Mouse (Mus musculus) liver, embryonic 11.5 days (tissue): ENCODE results near the gene Peak1. TPM values are rescaled to one million over a fixed set of nuclear protein-coding genes. Genes with fewer than 3 reads are reported as not detected.

Source experiments
- ATAC-seq: fragments of 200-750 bp; cut with Nextera tagmentation; replicated peaks from 2 replicates; pipeline ENCODE4 v1.8.0; 2017; ENCODE audit warnings: moderate number of reproducible peaks, mild to moderate bottlenecking, moderate TSS enrichment, moderate library complexity; ENCODE audit not compliant: low FRiP score
- DNase-seq: peaks from one replicate; pipeline ENCODE4 v3.0.0-alpha.2; 2017; ENCODE audit warnings: low spot score
- H3K27ac ChIP-seq: fragments of 300-500 bp; sonication (generic); 2 replicates; pipeline ENCODE4 v1.5.1; 2014; ENCODE audit warnings: mild to moderate bottlenecking, low read depth, low read length, control low read depth
- H3K27me3 ChIP-seq: fragments of 300-500 bp; sonication (generic); replicated peaks from 2 replicates; pipeline ENCODE4 v1.6.1; 2014; ENCODE audit warnings: low read length, mixed read lengths; ENCODE audit not compliant: control insufficient read depth, insufficient read depth
- H3K36me3 ChIP-seq: fragments of 300-500 bp; sonication (generic); 2 replicates; pipeline ENCODE4 v1.6.1; 2014; ENCODE audit warnings: mild to moderate bottlenecking, low read length, moderate library complexity, mixed read lengths; ENCODE audit not compliant: control insufficient read depth, insufficient read depth
- H3K4me1 ChIP-seq: fragments of 300-500 bp; sonication (generic); replicated peaks from 2 replicates; pipeline ENCODE4 v1.6.1; 2014; ENCODE audit warnings: low read length, mixed read lengths; ENCODE audit not compliant: control insufficient read depth, insufficient read depth
- H3K4me2 ChIP-seq: fragments of 300-500 bp; sonication (generic); 2 replicates; pipeline ENCODE4 v1.6.1; 2014; ENCODE audit warnings: mild to moderate bottlenecking, control low read depth, moderate library complexity
- H3K4me3 ChIP-seq: fragments of 300-500 bp; sonication (generic); 2 replicates; pipeline ENCODE4 v1.5.1; 2014; ENCODE audit warnings: low read depth, low read length, control low read depth
- H3K9ac ChIP-seq: fragments of 300-500 bp; sonication (generic); 2 replicates; pipeline ENCODE4 v1.6.1; 2014; ENCODE audit warnings: low read depth, low read length, control low read depth
- H3K9me3 ChIP-seq: fragments of 300-500 bp; sonication (generic); 2 replicates; pipeline ENCODE4 v1.6.1; 2016; ENCODE audit warnings: low read length, inconsistent platforms, mixed read lengths; ENCODE audit not compliant: control insufficient read depth
- WGBS: fragments of 180-500 bp; shearing (Covaris S2); extraction: QIAGEN DNeasy Blood & Tissue Kit; methylation state at CpG from one replicate; pipeline ENCODE4 v1.1.7; 2014; 5-methylcytosine and 5-hydroxymethylcytosine counted together
- polyA plus RNA-seq: library from polyadenylated mRNA; unstranded; fragments of >200 nt; fragmentation: Nextera tagmentation; extraction: Ambion mirVana; gene quantifications from 2 replicates; pipeline ENCODE4 v1.2.1, GENCODE M21; 2014

Peak1 gene
- polyA plus RNA-seq, 1 experiment from 2014 or later = 10.0 TPM

DNA sequence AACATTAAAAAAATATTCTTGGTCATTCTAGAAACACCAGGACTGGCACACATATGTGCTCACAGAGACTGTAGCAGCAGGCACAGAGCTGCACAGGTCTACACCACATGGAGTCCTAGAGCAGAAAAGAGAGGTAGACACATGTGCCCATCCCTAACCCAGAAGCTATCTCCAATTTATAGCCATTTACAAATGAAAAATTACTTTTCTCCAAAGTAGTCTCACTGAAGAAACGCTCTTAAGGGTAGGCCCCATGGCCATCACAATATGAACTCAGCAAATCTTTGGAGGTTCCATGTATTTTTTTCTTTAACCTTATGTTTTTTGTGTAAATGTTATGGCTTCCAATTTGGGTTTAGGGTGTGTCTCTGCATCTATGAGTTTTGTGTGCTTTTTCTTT is 2.4 kb upstream of the Peak1 start:
- Histone ChIP-seq H3K27ac (no peak overlapping the region), H3K4me2 (peak overlapping the region; percentile 45), H3K9me3 (no peaks in the 10 kb centered on the region), H3K4me3 (no peak overlapping the region), H3K4me1 (peaks cover 22% of the 10 kb centered on the region), H3K27me3 (no peaks in the 10 kb centered on the region), H3K36me3 (no peaks in the 10 kb centered on the region), H3K9ac (no peak overlapping the region)
- 86% methylated on average over 1 of the region's 1 CpGs for WGBS
- no peak for DNase-seq
- ATAC-seq = no peak

DNA sequence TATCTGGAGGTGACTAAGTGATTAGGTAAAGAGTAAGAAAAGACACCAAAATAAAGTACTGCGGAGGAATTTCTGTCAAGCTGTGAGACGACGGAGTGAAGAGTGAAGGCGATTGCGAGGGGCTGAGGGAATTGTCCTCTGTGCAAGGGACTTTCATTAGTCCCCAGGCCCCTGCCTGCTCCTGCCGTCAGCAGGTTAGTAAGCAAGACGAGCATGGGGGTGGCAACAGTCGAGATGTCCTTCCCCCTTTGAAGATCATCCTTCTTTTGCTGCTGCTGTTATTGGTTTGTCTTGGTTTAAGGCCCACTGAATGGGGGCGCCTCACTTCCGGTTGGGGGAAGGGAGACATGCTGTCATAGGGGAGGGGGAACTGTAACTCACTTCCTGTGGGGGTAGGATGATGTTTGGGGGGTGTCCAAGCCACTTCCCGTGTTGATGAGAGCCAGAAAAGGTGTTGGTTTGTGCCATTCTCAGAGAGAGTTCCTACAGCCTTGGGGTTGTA is 922 bp upstream of the Peak1 start:
- Histone ChIP-seq H3K9ac (peak overlapping the region; percentile 75), H3K4me3 (peak overlapping the region; percentile 89), H3K4me2 (peak overlapping the region; percentile 78), H3K36me3 (no peaks in the 10 kb centered on the region), H3K27me3 (no peaks in the 10 kb centered on the region), H3K4me1 (peaks cover 19% of the 10 kb centered on the region), H3K27ac (peak overlapping the region; percentile 91), H3K9me3 (no peaks in the 10 kb centered on the region)
- WGBS = 0% methylated on average over 11 of the region's 11 CpGs
- DNase-seq (peak; percentile 88), ATAC-seq (peak; percentile 23)

DNA sequence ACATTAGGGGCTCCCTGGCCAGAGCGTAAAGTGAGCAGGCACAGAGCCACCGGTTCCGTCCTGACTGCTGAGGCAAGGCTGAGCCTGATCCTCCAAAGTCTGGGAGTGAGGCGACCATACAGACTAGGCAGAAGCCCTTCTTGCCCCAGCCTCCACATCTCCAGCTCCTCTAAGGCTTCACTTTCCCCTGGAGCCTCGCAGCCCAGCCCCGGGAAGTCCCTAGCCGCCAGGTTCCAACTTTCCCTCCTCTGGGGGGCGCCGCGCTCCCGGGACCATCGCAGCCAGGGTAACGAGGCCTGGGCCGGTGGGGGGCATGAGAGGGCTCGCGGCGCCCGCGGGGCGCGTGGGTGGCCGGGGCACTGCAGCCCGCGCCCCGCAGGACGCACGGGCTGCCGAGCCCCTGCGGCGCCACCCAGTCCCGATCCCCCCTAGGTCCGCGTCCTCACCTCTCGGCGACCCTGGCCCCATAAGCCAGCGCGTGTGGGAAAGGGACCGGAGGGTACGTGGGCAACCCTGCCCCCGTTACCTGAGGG is 386 bp downstream of the Peak1 start:
- ATAC-seq = peak; percentile 71
- no peaks in the 10 kb centered on the region for H3K36me3 ChIP-seq
- under 1% methylated on average over 39 of the region's 40 CpGs for WGBS

DNA sequence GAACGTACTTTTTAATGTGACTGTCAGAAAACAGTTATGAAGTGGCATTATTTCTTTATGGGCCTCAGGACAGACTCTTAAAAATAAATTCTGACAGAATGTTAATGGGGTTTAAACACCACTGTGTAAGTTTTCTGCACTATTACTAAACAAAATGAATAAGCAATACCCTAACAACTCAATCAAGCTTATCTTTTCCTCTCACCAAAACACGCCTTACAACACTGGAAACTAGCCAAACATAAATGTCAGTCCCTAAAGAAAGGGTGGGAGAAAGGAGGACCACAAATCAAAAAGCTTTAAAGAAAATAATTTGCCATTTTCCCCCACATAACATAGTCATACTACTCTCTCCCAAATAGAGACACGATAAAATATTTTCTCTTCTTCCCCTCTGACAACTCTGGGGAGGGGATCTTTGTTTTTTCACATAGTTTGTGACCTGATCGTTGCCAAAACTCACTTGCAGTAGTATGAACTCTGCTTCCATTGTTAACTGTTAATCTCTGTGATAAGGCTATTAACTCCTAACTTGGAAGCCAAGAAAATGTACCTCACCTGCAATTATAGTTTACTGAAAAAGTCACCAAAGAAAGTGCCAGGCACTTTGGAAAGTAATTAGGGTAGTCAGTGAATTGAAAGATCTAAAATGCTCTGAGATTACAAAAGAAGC is 1.8 kb downstream of the Peak1 start:
- H3K4me1 ChIP-seq = peaks cover 15% of the 10 kb centered on the region
- no peaks in the 10 kb centered on the region for H3K27me3 ChIP-seq

More for the DNA sequence above, 386 bp downstream of the Peak1 start:
- DNase-seq = peak; percentile 83
- peaks cover 17% of the 10 kb centered on the region for H3K4me1 ChIP-seq
- peak overlapping the region; percentile 93 for H3K9ac ChIP-seq
- H3K27me3 ChIP-seq = no peaks in the 10 kb centered on the region
- peak overlapping the region; percentile 82 for H3K4me2 ChIP-seq
- peak overlapping the region; percentile 89 for H3K4me3 ChIP-seq
- H3K9me3 ChIP-seq = no peaks in the 10 kb centered on the region
- H3K27ac ChIP-seq = peak overlapping the region; percentile 90

DNA sequence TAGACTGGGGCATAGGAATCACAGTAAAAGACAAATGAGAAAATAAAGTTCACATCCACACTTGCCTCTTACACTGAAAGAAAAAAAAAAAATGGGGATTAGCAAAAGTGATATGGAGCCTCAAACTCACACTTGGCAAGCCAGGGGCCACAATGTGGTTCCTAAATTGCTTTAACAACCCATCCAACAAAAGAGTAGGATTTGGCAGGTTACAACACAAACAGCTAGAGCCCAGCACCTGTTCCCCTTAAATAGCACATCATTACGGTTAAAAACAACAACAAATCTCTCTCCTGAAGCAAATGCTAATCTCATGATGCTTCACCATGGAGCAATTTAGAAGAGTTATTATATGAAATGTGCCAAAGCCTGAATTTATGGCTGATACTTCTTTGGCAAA is 2.5 kb downstream of the Peak1 start:
- no peak overlapping the region for H3K4me2 ChIP-seq
- DNase-seq = no peak
- WGBS = 86% methylated on average over 1 of the region's 1 CpGs

More for the DNA sequence above, 1.8 kb downstream of the Peak1 start:
- Histone ChIP-seq H3K4me2 (peak overlapping the region; percentile 82), H3K9me3 (no peaks in the 10 kb centered on the region), H3K9ac (no peak overlapping the region), H3K27ac (no peak overlapping the region), H3K36me3 (no peaks in the 10 kb centered on the region), H3K4me3 (0 out of 2 replicates have a peak overlapping the region, but pooled peaks have one; percentile 7)
- 61% methylated on average over 4 of the region's 4 CpGs for WGBS
- DNase-seq (no peak), ATAC-seq (no peak)

DNA sequence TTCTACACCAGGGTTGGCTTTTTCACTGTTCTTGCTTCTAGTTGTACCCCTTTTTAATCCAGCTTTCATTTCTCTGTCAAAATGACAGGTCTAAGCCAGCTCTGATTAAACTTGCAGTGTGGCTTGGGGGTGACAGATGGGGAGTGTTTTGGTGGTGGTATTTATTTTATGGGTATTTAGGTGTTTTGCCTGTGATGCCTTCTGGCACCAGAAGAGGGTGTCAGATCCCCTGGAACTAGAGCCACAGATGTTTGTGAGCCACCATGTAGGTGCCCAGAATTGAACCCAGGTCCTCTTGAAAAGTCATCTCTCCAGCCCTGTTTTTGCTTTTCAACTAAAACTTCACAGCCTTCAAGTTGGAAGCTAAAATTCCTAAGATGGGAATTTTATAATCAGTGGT is 3.5 kb downstream of the Peak1 start:
- DNase-seq = no peak
- no peak overlapping the region for H3K4me2 ChIP-seq
- H3K4me1 ChIP-seq = peaks cover 8% of the 10 kb centered on the region; the same call in 1 of the 2 replicates
- H3K9me3 ChIP-seq = no peaks in the 10 kb centered on the region
- no peak overlapping the region for H3K27ac ChIP-seq
- H3K9ac ChIP-seq = no peak overlapping the region
- H3K4me3 ChIP-seq = no peak overlapping the region
- H3K27me3 ChIP-seq = no peaks in the 10 kb centered on the region
- no peaks in the 10 kb centered on the region for H3K36me3 ChIP-seq
- ATAC-seq = no peak

More for the DNA sequence above, 2.5 kb downstream of the Peak1 start:
- Histone ChIP-seq H3K36me3 (no peaks in the 10 kb centered on the region), H3K4me3 (no peak overlapping the region), H3K9me3 (no peaks in the 10 kb centered on the region), H3K27me3 (no peaks in the 10 kb centered on the region), H3K27ac (no peak overlapping the region), H3K4me1 (peaks cover 9% of the 10 kb centered on the region), H3K9ac (no peak overlapping the region)
- ATAC-seq = no peak

DNA sequence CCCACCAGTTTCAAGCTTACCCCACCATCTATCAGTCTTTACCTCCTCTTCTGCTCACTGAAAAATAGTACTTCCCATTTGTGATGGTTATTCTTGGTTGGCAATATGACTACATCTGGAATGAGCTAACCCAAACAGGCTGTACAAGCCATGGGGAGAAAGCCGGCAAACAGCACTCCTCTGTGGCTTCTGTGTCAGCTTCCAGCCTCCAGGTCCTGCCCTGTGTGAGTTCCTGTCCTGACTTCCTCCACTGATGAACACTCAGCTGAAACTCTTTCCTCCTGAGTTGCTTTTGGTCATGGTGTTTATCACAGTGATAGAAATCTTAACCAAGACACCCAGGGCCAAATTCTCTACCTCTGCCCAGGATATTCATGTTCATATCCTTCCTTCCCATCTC is 5.2 kb downstream of the Peak1 start:
- H3K4me1 ChIP-seq = peaks cover 8% of the 10 kb centered on the region; the same call in 1 of the 2 replicates
- H3K27ac ChIP-seq = no peak overlapping the region
- WGBS = 43% methylated on average over 1 of the region's 1 CpGs

DNA sequence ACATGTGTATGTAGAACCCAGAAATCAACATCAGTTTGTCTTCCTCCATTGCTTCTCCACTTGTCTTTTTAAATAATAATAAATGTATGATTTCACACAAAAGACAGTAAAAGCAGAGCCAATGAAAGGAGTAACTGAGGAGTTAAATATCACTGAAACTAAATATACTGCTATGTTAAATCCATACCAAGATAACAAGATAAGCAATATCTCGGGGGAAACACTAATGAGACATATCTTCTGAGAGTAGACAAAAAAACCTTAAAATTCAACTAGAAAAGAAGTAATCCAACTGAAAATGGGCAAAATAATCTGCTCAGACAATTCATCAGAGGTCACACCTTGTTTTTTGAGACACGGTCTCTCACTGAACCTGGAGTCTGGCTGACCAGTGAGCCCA is 7.9 kb downstream of the Peak1 start:
- Histone ChIP-seq H3K4me1 (peaks cover 7% of the 10 kb centered on the region; the same call in 1 of the 2 replicates), H3K36me3 (no peaks in the 10 kb centered on the region), H3K9ac (no peak overlapping the region), H3K9me3 (no peaks in the 10 kb centered on the region), H3K4me3 (no peak overlapping the region), H3K27me3 (no peaks in the 10 kb centered on the region), H3K4me2 (no peak overlapping the region), H3K27ac (no peak overlapping the region)
- DNase-seq (no peak), ATAC-seq (no peak)
- WGBS = 62% methylated on average over 2 of the region's 2 CpGs

More for the DNA sequence above, 5.2 kb downstream of the Peak1 start:
- Histone ChIP-seq H3K36me3 (no peaks in the 10 kb centered on the region), H3K9ac (no peak overlapping the region), H3K9me3 (no peaks in the 10 kb centered on the region), H3K4me2 (no peak overlapping the region), H3K4me3 (no peak overlapping the region), H3K27me3 (no peaks in the 10 kb centered on the region)
- DNase-seq = no peak
- ATAC-seq = no peak

DNA sequence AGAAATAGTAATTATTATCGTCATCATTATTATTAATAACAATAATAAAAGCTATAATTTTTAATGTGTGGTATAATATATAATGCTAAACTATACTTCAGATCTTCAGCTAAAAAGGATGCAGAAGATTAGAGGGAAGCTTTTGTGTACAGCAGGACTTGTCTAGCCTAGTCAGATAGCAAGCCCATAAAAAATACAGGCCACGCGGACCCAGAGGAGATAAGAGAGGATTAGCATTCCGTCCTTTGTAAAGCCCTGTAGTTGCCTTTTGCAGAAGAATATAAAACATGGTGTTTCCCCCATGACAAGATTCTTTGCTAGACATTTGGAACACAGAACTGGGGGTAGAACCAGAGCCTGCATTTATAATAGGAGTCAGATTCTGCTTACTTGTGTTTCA is 13.2 kb downstream of the Peak1 start:
- H3K9me3 ChIP-seq = no peaks in the 10 kb centered on the region
- ATAC-seq = no peak
- H3K36me3 ChIP-seq = no peaks in the 10 kb centered on the region
- H3K9ac ChIP-seq = no peak overlapping the region
- H3K4me2 ChIP-seq = no peak overlapping the region
- H3K4me1 ChIP-seq = peaks cover 9% of the 10 kb centered on the region; the same call in 1 of the 2 replicates
- DNase-seq = no peak
- WGBS = 40% methylated on average over 4 of the region's 4 CpGs
- H3K27ac ChIP-seq = no peak overlapping the region
- no peak overlapping the region for H3K4me3 ChIP-seq
- no peaks in the 10 kb centered on the region for H3K27me3 ChIP-seq
